Mouse (Mus musculus): ENCODE measurements around the gene Prkag2.

DNA sequence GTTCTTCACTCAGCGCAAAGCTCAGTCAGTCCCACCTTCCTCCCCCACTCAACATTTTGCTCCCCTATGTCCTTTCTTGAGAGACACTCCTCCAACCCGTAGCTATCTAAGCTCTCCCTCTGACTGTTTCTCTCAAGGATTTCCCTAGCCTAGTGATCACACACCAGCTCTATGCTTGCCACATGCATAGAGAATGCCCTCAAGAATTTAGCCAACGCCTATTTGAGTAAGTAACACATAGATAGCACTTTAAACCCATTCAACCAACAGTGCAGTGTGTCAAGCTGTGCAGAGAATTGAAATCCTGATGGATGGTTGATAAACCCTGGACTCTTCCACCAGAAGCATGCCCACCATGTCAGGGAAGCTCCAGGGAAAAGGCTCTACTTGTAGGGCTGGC is 268.5 kb downstream of the Prkag2 start:
- TF ChIP-seq USF1 (IDR thresholded peaks at IDR 0.05; ENCODE audit: low read depth), result no peak
- TF ChIP-seq CTCF (IDR thresholded peaks at IDR 0.05; ENCODE audit: control insufficient read depth, insufficient read depth, insufficient read length), result no peak
- TF ChIP-seq MAX (IDR thresholded peaks at IDR 0.05), result no peak
- TF ChIP-seq MYOG (IDR thresholded peaks at IDR 0.05; ENCODE audit: control insufficient read depth, extremely low read depth, insufficient read length), result no peak
- TF ChIP-seq FOSL1 (IDR thresholded peaks at IDR 0.05; ENCODE audit: insufficient read depth, low read length, poor library complexity, severe bottlenecking), result no peak
- TF ChIP-seq CEBPB (IDR thresholded peaks at IDR 0.05; ENCODE audit: low read depth), result no peak
- no peak for TF ChIP-seq MYOD1 (IDR thresholded peaks at IDR 0.05; ENCODE audit: control insufficient read depth, insufficient read length, low read depth)
